Mouse (Mus musculus) brain, embryonic 14.5 days (tissue): ENCODE data around the gene Lbhd1. TPM values are rescaled to one million over a fixed set of nuclear protein-coding genes. Genes with fewer than 3 reads are reported as not detected.
A peak's percentile ranks its signal among the peaks of the same experiment; 100 is the strongest.

Experiments
- DNase-seq: peaks from one replicate; pipeline ENCODE4 v3.0.0-alpha.2; 2011; ENCODE audit warnings: low read depth
- CTCF ChIP-seq: fragments of 200-500 bp; IDR thresholded peaks from 2 replicates; pipeline ENCODE4 v1.5.1; 2012; ENCODE audit warnings: inconsistent platforms, mild to moderate bottlenecking, moderate library complexity, borderline replicate concordance; ENCODE audit not compliant: insufficient read depth, insufficient read length; ENCODE audit errors: extremely low read depth
- POLR2A ChIP-seq: fragments of 200-500 bp; IDR thresholded peaks from 2 replicates; pipeline ENCODE4 v1.6.1; 2012; ENCODE audit warnings: mild to moderate bottlenecking, inconsistent platforms, borderline replicate concordance; ENCODE audit not compliant: poor library complexity, insufficient read depth, insufficient read length, severe bottlenecking; ENCODE audit errors: extremely low read depth
- polyA plus RNA-seq: library from polyadenylated mRNA; depleted of rRNA; stranded (reverse); fragments of >200 nt; gene quantifications from 2 replicates; pipeline ENCODE4 v1.2.3, GENCODE M21; 2012

The Lbhd1 gene
- polyA plus RNA-seq, 1 experiment = 5.5 TPM

DNA sequence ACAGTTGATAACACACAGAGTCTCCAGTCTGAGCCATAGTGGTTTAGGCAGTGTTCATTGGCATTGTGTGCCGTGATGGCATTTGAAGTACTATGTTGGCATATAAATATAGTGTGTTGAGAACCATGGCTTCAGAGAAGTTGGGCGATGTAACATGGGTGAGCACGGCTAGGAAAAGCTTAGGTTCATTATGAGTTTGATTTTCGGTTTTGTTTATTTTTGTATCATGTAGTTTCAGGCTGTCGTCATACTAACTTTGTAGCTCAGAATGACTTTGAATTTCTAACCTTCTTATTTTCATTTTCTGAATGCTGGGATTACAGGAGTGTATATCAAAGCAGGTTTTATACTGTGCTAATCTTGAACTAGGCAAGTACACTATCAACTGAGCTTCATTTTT lies 19.9 kb downstream of the Lbhd1 start:
- TF ChIP-seq CTCF = no peak
- TF ChIP-seq POLR2A = no peak
- no peak for DNase-seq

GRCm38 (mm10) chr19:8908531-8908930 lies 25.0 kb downstream of the Lbhd1 start:
- no peak for DNase-seq
- no peak for TF ChIP-seq POLR2A
- TF ChIP-seq CTCF = no peak

DNA sequence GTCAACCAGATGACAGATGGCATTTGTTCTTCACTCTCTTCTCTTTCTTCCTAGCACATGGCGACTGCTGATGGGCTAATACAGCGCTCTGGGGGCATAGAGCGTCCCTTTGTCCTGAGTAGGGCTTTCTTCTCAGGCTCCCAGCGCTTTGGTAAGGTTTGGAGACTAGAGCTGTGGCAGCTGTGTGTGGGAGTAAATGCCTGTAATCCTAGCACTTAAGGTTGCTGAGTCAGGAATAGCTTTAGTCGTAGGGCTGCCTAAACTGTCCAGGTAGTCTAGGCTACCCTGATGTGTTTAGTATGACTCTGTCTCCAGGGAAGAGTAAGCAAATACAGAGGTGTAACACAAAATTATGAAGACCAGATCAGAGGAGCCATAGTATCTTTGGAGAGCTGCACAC lies 28.3 kb downstream of the Lbhd1 start:
- TF ChIP-seq POLR2A (no peak), CTCF (no peak)
- DNase-seq = no peak

DNA sequence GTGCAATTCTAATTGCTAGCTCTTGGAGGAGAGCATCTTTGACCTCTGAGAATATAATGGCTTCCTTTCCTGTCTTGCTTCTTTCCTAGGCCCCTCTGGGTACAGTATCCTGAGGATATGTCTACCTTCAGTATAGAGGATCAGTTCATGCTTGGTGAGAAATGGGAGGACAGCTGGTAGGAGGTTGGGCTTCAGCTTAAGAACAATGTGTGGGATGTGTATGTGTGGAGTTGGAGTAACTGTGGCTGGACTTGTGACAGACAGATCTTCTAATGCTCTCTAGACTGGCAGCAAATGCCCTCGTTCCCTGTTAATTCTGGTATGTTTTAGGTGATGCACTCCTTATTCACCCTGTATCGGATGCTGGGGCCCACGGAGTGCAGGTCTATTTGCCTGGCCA lies 30.7 kb downstream of the Lbhd1 start:
- DNase-seq = no peak
- TF ChIP-seq CTCF (no peak), POLR2A (no peak)

GRCm38 (mm10) chr19:8919000-8919399 lies 35.5 kb downstream of the Lbhd1 start:
- DNase-seq = no peak
- TF ChIP-seq POLR2A (no peak), CTCF (no peak)

DNA sequence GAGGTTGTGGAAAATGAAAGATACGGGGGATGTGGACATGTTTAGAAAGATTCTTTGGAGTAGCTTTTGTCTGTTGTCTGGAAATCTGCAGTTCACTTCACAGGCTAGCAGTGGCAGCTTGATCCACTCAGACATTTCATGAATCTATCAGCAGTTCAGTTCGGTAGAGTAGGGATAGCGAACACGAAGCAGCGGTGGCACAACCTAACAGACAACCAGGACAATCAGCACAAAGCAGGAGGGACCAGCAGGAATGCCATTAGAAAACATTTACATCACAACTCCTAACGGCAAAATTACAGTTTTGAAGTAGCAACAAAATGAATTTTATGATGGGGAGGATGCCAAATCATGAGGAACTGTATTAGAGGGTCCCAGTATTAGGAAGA lies 36.1 kb downstream of the Lbhd1 start:
- no peak for DNase-seq
- TF ChIP-seq CTCF (no peak), POLR2A (no peak)

DNA sequence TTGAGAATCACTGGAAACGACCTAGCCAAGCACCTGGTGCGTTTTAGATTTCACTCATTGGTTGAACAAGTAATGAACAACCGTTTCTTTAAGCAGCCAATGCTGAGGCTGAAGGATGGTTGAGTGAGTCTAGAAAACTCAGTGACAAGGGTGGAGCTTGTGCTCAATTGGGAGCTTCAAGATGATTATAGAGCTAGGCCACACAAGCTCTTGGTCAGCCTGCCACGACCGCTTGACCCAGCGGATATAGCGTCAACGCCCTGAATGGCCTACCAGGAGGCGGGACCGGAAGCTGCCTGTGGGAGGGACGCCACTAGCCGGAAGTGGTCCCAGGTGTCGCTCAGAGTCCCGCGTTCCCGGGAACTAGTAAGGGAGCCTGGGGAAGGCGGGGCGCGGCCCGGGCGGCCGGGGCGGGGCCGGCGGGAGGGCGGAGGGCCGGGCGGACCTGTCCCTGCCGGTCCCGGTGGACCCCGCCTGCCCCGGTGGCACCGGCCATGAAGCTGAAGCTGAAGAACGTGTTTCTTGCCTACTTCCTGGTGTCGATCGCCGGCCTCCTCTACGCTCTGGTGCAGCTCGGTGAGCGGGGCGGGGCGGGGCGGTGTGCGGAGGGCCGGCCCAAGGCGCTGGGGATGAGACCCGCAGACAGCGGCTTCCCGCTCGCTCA lies 36.7 kb downstream of the Lbhd1 start, which contains the start of gene B3gat3:
TSS of gene B3gat3 (plus strand) at position 302 of the 664 bp plus-strand sequence.
- TF ChIP-seq POLR2A (peak; percentile 31; the same call in 1 of the 2 replicates), CTCF (no peak)
- peak; percentile 96 for DNase-seq

DNA sequence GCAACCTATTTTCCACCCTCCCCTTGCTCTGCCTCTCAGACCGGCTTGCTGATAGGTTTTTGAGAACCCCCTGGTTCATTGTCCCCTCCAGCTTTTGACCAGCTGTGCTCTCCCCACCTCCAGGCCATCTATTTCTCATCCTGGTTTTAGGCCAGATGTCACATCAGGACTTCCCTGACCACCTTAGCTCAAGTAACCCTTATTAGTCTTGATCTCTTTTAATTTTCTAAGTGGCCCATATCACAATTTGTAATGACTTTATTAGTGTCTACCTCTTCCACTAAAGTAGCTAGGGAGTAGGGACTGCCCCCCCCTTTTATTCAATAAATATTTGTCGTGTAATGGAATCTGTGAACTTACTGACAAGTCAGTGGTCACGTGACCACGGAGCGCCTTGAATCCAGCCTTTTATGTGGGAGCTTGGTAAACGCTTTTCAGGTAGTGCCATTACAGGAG lies 37.3 kb downstream of the Lbhd1 start:
- no peak for TF ChIP-seq POLR2A
- TF ChIP-seq CTCF = no peak
- DNase-seq = peak; percentile 73

GRCm38 (mm10) chr19:8921741-8922140 lies 38.2 kb downstream of the Lbhd1 start:
- TF ChIP-seq POLR2A (no peak), CTCF (no peak)
- no peak for DNase-seq

DNA sequence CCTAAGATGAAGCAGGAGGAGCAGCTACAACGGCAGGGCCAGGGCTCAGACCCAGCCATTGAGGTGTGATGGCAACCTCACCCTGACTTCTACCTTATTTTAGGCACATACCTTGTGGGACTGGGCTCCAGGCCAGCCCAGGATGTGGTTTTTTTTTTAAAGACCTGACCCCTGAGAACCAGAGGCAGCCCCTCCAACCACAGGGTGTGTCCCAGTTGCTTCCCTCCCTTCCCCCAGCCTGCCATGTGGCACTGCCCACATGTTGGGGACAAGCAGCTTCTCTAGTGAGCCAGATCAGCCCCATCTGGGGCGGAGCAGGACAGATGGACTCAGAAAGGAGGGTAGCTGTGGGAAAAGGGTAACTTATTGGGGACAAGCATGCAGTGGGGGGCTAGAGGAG lies 43.2 kb downstream of the Lbhd1 start:
- DNase-seq = no peak
- TF ChIP-seq CTCF (no peak), POLR2A (no peak)

- no peak for DNase-seq
Observed at GRCm38 (mm10) chr19:8927891-8928525, 44.5 kb downstream of the Lbhd1 start.

GRCm38 (mm10) chr19:8928689-8929223 lies 45.2 kb downstream of the Lbhd1 start:
- TF ChIP-seq CTCF (no peak), POLR2A (no peak)
- no peak for DNase-seq

More at GRCm38 (mm10) chr19:8927891-8928525, 44.5 kb downstream of the Lbhd1 start:
- no peak for TF ChIP-seq POLR2A
- no peak for TF ChIP-seq CTCF
